In the genomic region with DNA sequence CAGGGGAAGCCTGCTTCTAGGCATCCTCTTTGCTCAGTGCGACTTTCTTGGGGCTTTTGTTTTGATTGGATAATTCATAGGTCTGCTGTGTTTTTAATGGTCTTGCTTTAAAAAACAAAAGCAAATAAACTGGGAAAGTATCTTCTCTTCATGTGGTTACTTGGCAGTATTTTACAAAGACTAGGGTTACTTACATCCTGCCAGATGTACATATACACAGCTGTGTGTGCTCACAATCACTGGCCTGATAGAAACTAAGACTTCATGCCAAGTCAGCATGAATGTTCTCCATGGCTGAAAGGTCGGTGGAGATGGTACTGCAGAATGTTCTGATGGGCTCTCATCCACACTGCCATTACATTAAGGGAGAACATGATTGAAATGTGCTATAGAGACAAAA, we compare ENCODE assay signal across 24 mouse cellular contexts. TPM values are rescaled to one million over a fixed set of nuclear protein-coding genes. Genes with fewer than 3 reads are reported as not detected.
"Had no signal": no experiment of that assay in that cellular context is flagged by ENCODE, and none has a peak within 500 bp of the region (broad histone marks: within the 10 kb centered on the region; RNA-seq: fewer than 3 reads in every experiment).

No protein-coding gene starts in this region.

- ATAC-seq: inflammation-experienced regulatory T-cells, adult 6 months; intestine, embryonic 16.5 days; liver, postnatal 0 days had no signal

- H3K9me3 ChIP-seq: limb, embryonic 12.5 days; limb, embryonic 15.5 days; neural tube, embryonic 12.5 days; neural tube, embryonic 15.5 days had no signal

- H3K4me2 ChIP-seq: limb, embryonic 12.5 days; limb, embryonic 15.5 days; liver, embryonic 11.5 days; midbrain, embryonic 11.5 days; neural tube, embryonic 12.5 days; neural tube, embryonic 15.5 days had no signal

- H3K36me3 ChIP-seq: limb, embryonic 12.5 days; limb, embryonic 15.5 days; neural tube, embryonic 12.5 days; neural tube, embryonic 15.5 days had no signal

- DNase-seq: kidney, adult 9 months; kidney, postnatal 14 days; left cerebral cortex, postnatal 4 days; liver, postnatal 0 days; lung, postnatal 36 days; midbrain, embryonic 14.5 days; right cerebral cortex, adult 18-20 months; right cerebral cortex, postnatal 14 days; right cerebral cortex, postnatal 4 days; thymus, adult 2 months; thymus, postnatal 14 days; thymus, postnatal 4 days had no signal

- H3K27me3 ChIP-seq: limb, embryonic 12.5 days; limb, embryonic 15.5 days; neural tube, embryonic 12.5 days; neural tube, embryonic 15.5 days had no signal

- H3K9ac ChIP-seq: limb, embryonic 12.5 days; limb, embryonic 15.5 days; liver, embryonic 14.5 days; liver, postnatal 0 days; neural tube, embryonic 12.5 days; neural tube, embryonic 15.5 days had no signal

- H3K27ac ChIP-seq: limb, embryonic 12.5 days; limb, embryonic 15.5 days; liver, embryonic 14.5 days; neural tube, embryonic 12.5 days; neural tube, embryonic 15.5 days; stomach, postnatal 0 days had no signal

- H3K4me1 ChIP-seq: limb, embryonic 12.5 days; limb, embryonic 15.5 days; neural tube, embryonic 12.5 days; neural tube, embryonic 15.5 days had no signal

- H3K4me3 ChIP-seq: limb, embryonic 12.5 days; limb, embryonic 15.5 days; neural tube, embryonic 12.5 days; neural tube, embryonic 15.5 days had no signal

RNA-seq across cellular contexts. Expression of gene Ugt2b38, which starts 33.2 kb away (rescaled TPM):
- polyA plus RNA-seq: inflammation-experienced regulatory T-cells, adult 6 months; intestine, embryonic 16.5 days; limb, embryonic 12.5 days; limb, embryonic 15.5 days; liver, embryonic 11.5 days; liver, embryonic 14.5 days; liver, postnatal 0 days; midbrain, embryonic 11.5 days; midbrain, embryonic 14.5 days; midbrain, postnatal 0 days; neural tube, embryonic 12.5 days; neural tube, embryonic 15.5 days; stomach, embryonic 14.5 days; stomach, postnatal 0 days; thymus, adult 2 months had no signal

RNA-seq across cellular contexts. Expression of gene Ugt2a3, which starts 53.8 kb away (rescaled TPM):
- polyA plus RNA-seq: inflammation-experienced regulatory T-cells, adult 6 months; limb, embryonic 12.5 days; limb, embryonic 15.5 days; liver, embryonic 11.5 days; liver, embryonic 14.5 days; midbrain, embryonic 11.5 days; midbrain, embryonic 14.5 days; midbrain, postnatal 0 days; neural tube, embryonic 12.5 days; neural tube, embryonic 15.5 days; thymus, adult 2 months had no signal
